Mouse (Mus musculus) thymus, adult 2 months (tissue): ENCODE data around the gene C530008M17Rik. TPM values are rescaled to one million over a fixed set of nuclear protein-coding genes. Genes with fewer than 3 reads are reported as not detected.

Experiments
- DNase-seq: peaks from one replicate; pipeline ENCODE4 v3.0.0; 2021
- H3K27ac ChIP-seq: fragments of 200-500 bp; 2 replicates; pipeline ENCODE4 v1.5.1; 2012; ENCODE audit warnings: low read length, control low read depth; ENCODE audit not compliant: control insufficient read depth, insufficient read depth
- H3K27me3 ChIP-seq: fragments of 200-500 bp; 2 replicates; pipeline ENCODE4 v1.6.1; 2012; ENCODE audit warnings: mild to moderate bottlenecking, low read length, moderate library complexity, mixed read lengths; ENCODE audit not compliant: control insufficient read depth, insufficient read depth
- H3K36me3 ChIP-seq: fragments of 200-500 bp; 2 replicates; pipeline ENCODE4 v1.6.1; 2012; ENCODE audit warnings: mild to moderate bottlenecking, low read length, moderate library complexity; ENCODE audit not compliant: control insufficient read depth, insufficient read depth
- H3K4me1 ChIP-seq: fragments of 200-500 bp; replicated peaks from 2 replicates; pipeline ENCODE4 v1.6.1; 2012; ENCODE audit warnings: low read length; ENCODE audit not compliant: control insufficient read depth, insufficient read depth
- H3K4me3 ChIP-seq: fragments of 200-500 bp; 2 replicates; pipeline ENCODE4 v1.5.1; 2012; ENCODE audit warnings: mild to moderate bottlenecking, low read length, control low read depth, moderate library complexity; ENCODE audit not compliant: control insufficient read depth, insufficient read depth
- CTCF ChIP-seq: fragments of 200-500 bp; IDR thresholded peaks from 2 replicates; pipeline ENCODE4 v1.5.1; 2012; ENCODE audit warnings: mild to moderate bottlenecking, control low read depth, low read length, moderate library complexity, borderline replicate concordance; ENCODE audit not compliant: control insufficient read depth, poor library complexity, insufficient read depth; ENCODE audit errors: extremely low read depth
- POLR2A ChIP-seq: fragments of 200-500 bp; IDR thresholded peaks from 2 replicates; pipeline ENCODE4 v1.6.1; 2012; ENCODE audit warnings: mild to moderate bottlenecking, low read length, control low read depth, moderate library complexity; ENCODE audit not compliant: control insufficient read depth, poor library complexity, insufficient read depth; ENCODE audit errors: extremely low read depth
- WGBS: fragments of 180-500 bp; shearing (Covaris S2); methylation state at CpG from one replicate; pipeline ENCODE4 v1.1.7; 2018; 5-methylcytosine and 5-hydroxymethylcytosine counted together
- polyA plus RNA-seq: library from polyadenylated mRNA; depleted of rRNA; stranded (reverse); fragments of >200 nt; gene quantifications from 2 replicates; pipeline ENCODE4 v1.2.3, GENCODE M21; 2012; rRNA removed

C530008M17Rik gene
- polyA plus RNA-seq, result 1.3 TPM in 2 replicates

DNA sequence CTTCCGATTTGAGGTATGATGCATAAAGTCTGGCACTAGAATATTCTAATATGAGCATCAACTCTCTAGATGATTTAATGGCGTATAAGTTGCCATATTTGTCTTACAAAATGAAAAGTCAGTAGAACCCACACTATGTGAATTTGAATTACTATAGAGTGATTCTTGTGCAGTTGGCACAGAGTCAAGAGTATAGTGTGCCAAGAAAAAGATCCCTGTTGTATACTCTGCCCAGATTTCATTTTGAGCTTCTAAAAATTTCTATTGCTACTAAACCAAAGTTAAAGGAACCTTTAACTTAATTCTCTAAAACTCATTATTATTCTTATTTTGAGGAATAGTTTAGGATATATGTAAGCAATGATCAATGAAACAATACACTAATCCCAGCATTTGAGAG lies at the start of gene C530008M17Rik:
Gene C530008M17Rik, plus strand, starts transcription at position 301 of the 400 bp plus-strand sequence.
- H3K27ac ChIP-seq, result no peak within 1 kb of the TSS

GRCm38 (mm10) chr5:76609702-76610370 lies 46.5 kb upstream of the C530008M17Rik start:
- H3K36me3 ChIP-seq, result peaks cover 59% of the 10 kb centered on the region
- WGBS, result 98% methylated on average over 8 of the region's 8 CpGs
- no peak for DNase-seq
- H3K27me3 ChIP-seq, result no peaks in the 10 kb centered on the region
- TF ChIP-seq CTCF, result no peak
- TF ChIP-seq POLR2A, result no peak
- H3K4me1 ChIP-seq, result no peaks in the 10 kb centered on the region
- H3K4me3 ChIP-seq, result no peak overlapping the region
- H3K27ac ChIP-seq, result no peak overlapping the region

More for the DNA sequence above, at the start of gene C530008M17Rik:
- peaks cover 3% of the 10 kb centered on the region for H3K4me1 ChIP-seq
- TF ChIP-seq POLR2A (no peak), CTCF (no peak)
- no peak for DNase-seq
- peaks cover 10% of the 10 kb centered on the region for H3K27me3 ChIP-seq
- H3K4me3 ChIP-seq, result peak within 1 kb of the TSS; percentile 14; the same call in 1 of the 2 replicates
- no peaks in the 10 kb centered on the region for H3K36me3 ChIP-seq
- 99% methylated on average over 2 of the region's 2 CpGs for WGBS

- Histone ChIP-seq H3K4me1 (no peaks in the 10 kb centered on the region), H3K27me3 (no peaks in the 10 kb centered on the region), H3K4me3 (no peak overlapping the region), H3K36me3 (peaks cover 56% of the 10 kb centered on the region), H3K27ac (no peak overlapping the region)
- DNase-seq, result no peak
- TF ChIP-seq POLR2A, result no peak
- no peak for TF ChIP-seq CTCF
- WGBS, result 57% methylated on average over 6 of the region's 6 CpGs
Observed at GRCm38 (mm10) chr5:76612867-76613499, 43.3 kb upstream of the C530008M17Rik start.

DNA sequence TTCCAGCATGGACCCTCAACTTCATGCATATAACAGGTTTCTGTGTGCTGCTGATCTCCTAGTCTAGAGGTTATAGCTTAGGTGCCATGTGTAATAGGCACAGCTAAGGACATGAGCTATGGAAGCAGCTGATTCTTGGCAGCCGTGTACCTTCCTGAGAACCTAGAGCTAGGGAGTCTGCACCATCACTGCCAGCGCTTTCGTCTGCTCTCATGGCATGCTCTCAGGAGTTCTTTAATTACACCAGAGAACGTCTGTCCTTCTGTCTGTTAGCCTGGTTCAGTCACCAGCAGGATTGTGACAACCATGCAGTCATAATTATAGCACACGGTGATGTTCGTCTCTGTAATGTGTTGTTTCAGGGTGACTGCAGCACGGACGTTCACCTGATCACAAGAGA lies 41.0 kb upstream of the C530008M17Rik start:
- Histone ChIP-seq H3K4me1 (no peaks in the 10 kb centered on the region), H3K4me3 (no peak overlapping the region), H3K27me3 (no peaks in the 10 kb centered on the region), H3K27ac (no peak overlapping the region), H3K36me3 (peaks cover 53% of the 10 kb centered on the region)
- 99% methylated on average over 8 of the region's 8 CpGs for WGBS
- TF ChIP-seq CTCF (no peak), POLR2A (no peak)
- DNase-seq, result no peak

DNA sequence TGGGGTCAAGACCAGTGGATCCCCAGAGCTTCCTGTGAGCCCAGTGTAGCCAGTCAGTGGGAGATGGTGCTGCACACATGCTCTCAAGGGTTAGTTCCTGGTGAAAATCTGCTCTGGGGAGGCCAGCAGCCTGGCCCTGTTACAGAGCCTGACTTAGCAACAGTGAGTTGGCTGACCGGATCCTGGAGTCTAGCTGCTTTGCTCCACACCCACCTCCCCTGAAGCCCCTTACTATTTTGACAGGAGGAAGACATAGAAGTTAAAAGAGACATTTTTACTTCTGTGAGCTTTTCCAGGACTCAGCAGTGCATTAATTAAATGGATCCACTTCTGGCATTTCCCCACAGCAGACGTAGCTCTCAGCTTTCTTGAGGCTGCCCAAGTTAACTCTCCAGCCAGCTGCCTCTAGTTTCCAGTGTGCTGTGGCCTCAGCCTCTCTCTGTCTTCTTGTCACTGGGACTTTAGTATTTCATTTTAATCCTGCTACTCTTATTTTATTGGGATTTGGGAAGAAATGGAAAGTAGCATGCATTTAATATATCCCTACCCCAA lies 40.0 kb upstream of the C530008M17Rik start:
- peaks cover 47% of the 10 kb centered on the region for H3K36me3 ChIP-seq
- H3K4me3 ChIP-seq, result no peak overlapping the region
- TF ChIP-seq POLR2A (no peak), CTCF (no peak)
- H3K27me3 ChIP-seq, result no peaks in the 10 kb centered on the region
- H3K4me1 ChIP-seq, result no peaks in the 10 kb centered on the region
- DNase-seq, result no peak
- 96% methylated on average over 2 of the region's 2 CpGs for WGBS
- H3K27ac ChIP-seq, result no peak overlapping the region

DNA sequence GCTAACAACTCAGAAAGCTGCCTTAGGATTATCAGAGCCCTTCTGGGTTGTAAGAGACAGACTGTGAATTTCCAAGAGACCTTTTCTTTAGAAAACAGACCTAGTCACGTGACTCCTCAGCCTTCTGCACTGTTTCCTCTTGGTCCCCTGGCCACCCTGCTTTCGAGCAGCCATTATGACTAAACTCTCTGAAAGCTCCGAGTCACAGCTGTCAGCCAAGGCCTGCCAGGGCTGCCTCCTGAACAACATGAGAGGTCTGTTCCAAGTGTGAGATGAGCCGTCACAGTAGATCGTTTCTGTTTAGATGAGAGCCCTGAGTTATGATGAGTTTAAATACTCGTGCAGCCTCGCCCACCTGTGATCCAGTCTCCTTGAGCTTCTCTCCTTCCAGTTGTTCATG lies 37.6 kb upstream of the C530008M17Rik start:
- no peak overlapping the region for H3K4me3 ChIP-seq

More for the DNA sequence above, 37.6 kb upstream of the C530008M17Rik start:
- WGBS, result 96% methylated on average over 7 of the region's 7 CpGs
- DNase-seq, result no peak
- H3K27me3 ChIP-seq, result no peaks in the 10 kb centered on the region
- no peak overlapping the region for H3K27ac ChIP-seq
- H3K36me3 ChIP-seq, result peaks cover 47% of the 10 kb centered on the region
- H3K4me1 ChIP-seq, result no peaks in the 10 kb centered on the region
- no peak for TF ChIP-seq POLR2A
- TF ChIP-seq CTCF, result no peak
